Mouse (Mus musculus): Measurements from ENCODE around the gene Mmp9. TPM values are rescaled to one million over a fixed set of nuclear protein-coding genes. Genes with fewer than 3 reads are reported as not detected.

Mmp9 gene
- polyA plus RNA-seq, 1 experiment from 2014 or later = 17.2 TPM

GRCm38 (mm10) chr2:165001958-165002357 lies 61.4 kb downstream of the Mmp9 start:
- peaks cover 35% of the 10 kb centered on the region for H3K36me3 ChIP-seq (replicated peaks; ENCODE audit: insufficient read depth, low read length)
- H3K27me3 ChIP-seq (ENCODE audit: insufficient read depth, low read length) = peaks cover 19% of the 10 kb centered on the region
- no peaks in the 10 kb centered on the region for H3K9me3 ChIP-seq (ENCODE audit: low read length)
- H3K4me2 ChIP-seq (ENCODE audit: low read depth, low read length) = no peak overlapping the region
- peaks cover 11% of the 10 kb centered on the region for H3K4me1 ChIP-seq (ENCODE audit: insufficient read depth)
- DNase-seq (no peak), ATAC-seq (no peak)
- no peak overlapping the region for H3K9ac ChIP-seq (replicated peaks)
- no peak for TF ChIP-seq EP300 (IDR thresholded peaks at IDR 0.05; ENCODE audit: low read depth)
- no peak for TF ChIP-seq CTCF (IDR thresholded peaks at IDR 0.05; ENCODE audit: low read depth)
- 94% methylated on average over 13 of the region's 13 CpGs for WGBS (ENCODE audit: insufficient replicate concordance)
- no peak overlapping the region for H3K4me3 ChIP-seq (ENCODE audit: low read depth, low read length)
- H3K27ac ChIP-seq (ENCODE audit: low read depth) = no peak overlapping the region

DNA sequence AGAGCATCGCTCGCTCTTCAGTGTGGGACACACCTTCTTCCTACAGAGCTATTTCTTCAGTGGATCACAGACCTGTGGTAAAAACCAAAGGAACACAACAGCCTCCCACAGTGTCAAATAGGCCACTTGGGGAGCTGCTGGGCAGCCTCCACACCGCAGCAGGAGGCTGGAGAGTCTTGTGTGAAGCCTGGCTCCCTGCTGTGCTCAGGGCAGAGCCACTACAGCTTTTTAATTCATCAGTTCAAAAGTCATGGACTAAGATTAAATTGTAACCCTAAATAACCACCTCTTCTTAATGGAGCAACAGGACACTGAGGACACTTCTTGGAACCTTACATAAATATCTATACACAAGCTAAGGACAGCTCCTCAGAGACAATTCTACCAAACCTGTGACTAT lies 62.5 kb downstream of the Mmp9 start:
- Histone ChIP-seq H3K27ac (ENCODE audit: low read depth) (no peak overlapping the region), H3K4me2 (ENCODE audit: low read depth, low read length) (no peak overlapping the region), H3K27me3 (ENCODE audit: insufficient read depth, low read length) (peaks cover 8% of the 10 kb centered on the region; the same call in 1 of the 2 replicates), H3K4me1 (ENCODE audit: insufficient read depth) (peaks cover 11% of the 10 kb centered on the region), H3K9ac (replicated peaks) (no peak overlapping the region), H3K4me3 (ENCODE audit: low read depth, low read length) (no peak overlapping the region), H3K36me3 (replicated peaks; ENCODE audit: insufficient read depth, low read length) (peaks cover 42% of the 10 kb centered on the region), H3K9me3 (ENCODE audit: low read length) (no peaks in the 10 kb centered on the region)
- no peak for DNase-seq
- no peak for ATAC-seq
- WGBS (ENCODE audit: insufficient replicate concordance) = 92% methylated on average over 3 of the region's 3 CpGs
- TF ChIP-seq CTCF (IDR thresholded peaks at IDR 0.05; ENCODE audit: low read depth) (no peak), EP300 (IDR thresholded peaks at IDR 0.05; ENCODE audit: low read depth) (no peak)

- 85% methylated on average over 10 of the region's 10 CpGs for WGBS (ENCODE audit: insufficient replicate concordance)
- no peak for TF ChIP-seq CTCF (IDR thresholded peaks at IDR 0.05; ENCODE audit: low read depth)
- TF ChIP-seq EP300 (IDR thresholded peaks at IDR 0.05; ENCODE audit: low read depth) = no peak
- no peak overlapping the region for H3K27ac ChIP-seq (ENCODE audit: low read depth)
- H3K4me1 ChIP-seq (ENCODE audit: insufficient read depth) = peaks cover 8% of the 10 kb centered on the region
- DNase-seq = no peak
- H3K4me2 ChIP-seq (ENCODE audit: low read depth, low read length) = no peak overlapping the region
- H3K9me3 ChIP-seq (ENCODE audit: low read length) = no peaks in the 10 kb centered on the region
- H3K9ac ChIP-seq (replicated peaks) = no peak overlapping the region
- peaks cover 52% of the 10 kb centered on the region for H3K36me3 ChIP-seq (replicated peaks; ENCODE audit: insufficient read depth, low read length)
- no peaks in the 10 kb centered on the region for H3K27me3 ChIP-seq (ENCODE audit: insufficient read depth, low read length)
- no peak overlapping the region for H3K4me3 ChIP-seq (ENCODE audit: low read depth, low read length)
- no peak for ATAC-seq
These were observed 63.7 kb downstream of the Mmp9 start for GRCm38 (mm10) chr2:165004237-165004636.

Other genes with a start within 250 kb of the Mmp9 start
- not detected in 2 replicates for gene Spint4, start 242.3 kb upstream of the Mmp9 start, polyA plus RNA-seq (2015; fragmentation: Nextera tagmentation; extraction: Ambion mirVana)
- gene Spint5, start 225.5 kb upstream of the Mmp9 start, polyA plus RNA-seq (2015; fragmentation: Nextera tagmentation; extraction: Ambion mirVana) = not detected in 2 replicates
- 2.0 and 2.5 TPM in 2 replicates for gene Wfdc3, start 194.8 kb upstream of the Mmp9 start, polyA plus RNA-seq (2015; fragmentation: Nextera tagmentation; extraction: Ambion mirVana)
- 33.7 and 34.2 TPM in 2 replicates for gene Dnttip1, start 194.8 kb upstream of the Mmp9 start, polyA plus RNA-seq (2015; fragmentation: Nextera tagmentation; extraction: Ambion mirVana)
- gene Ube2c, start 170.9 kb upstream of the Mmp9 start, polyA plus RNA-seq (2015; fragmentation: Nextera tagmentation; extraction: Ambion mirVana) = 243 and 277 TPM in 2 replicates
- 6.5 and 127 TPM in 2 replicates for gene Tnnc2, start 160.8 kb upstream of the Mmp9 start, polyA plus RNA-seq (2015; fragmentation: Nextera tagmentation; extraction: Ambion mirVana)
- gene Snx21, start 155.0 kb upstream of the Mmp9 start, polyA plus RNA-seq (2015; fragmentation: Nextera tagmentation; extraction: Ambion mirVana) = 6.1 and 7.4 TPM in 2 replicates
- gene Acot8, start 135.9 kb upstream of the Mmp9 start, polyA plus RNA-seq (2015; fragmentation: Nextera tagmentation; extraction: Ambion mirVana) = 23.1 and 25.0 TPM in 2 replicates
- 2.0 and 2.2 TPM in 2 replicates for gene Zswim3, start 135.7 kb upstream of the Mmp9 start, polyA plus RNA-seq (2015; fragmentation: Nextera tagmentation; extraction: Ambion mirVana)
- gene Zswim1, start 118.1 kb upstream of the Mmp9 start, polyA plus RNA-seq (2015; fragmentation: Nextera tagmentation; extraction: Ambion mirVana) = 3.1 TPM in 2 replicates
- not detected in 2 replicates for gene Spata25, start 112.2 kb upstream of the Mmp9 start, polyA plus RNA-seq (2015; fragmentation: Nextera tagmentation; extraction: Ambion mirVana)
- gene Ctsa, start 107.9 kb upstream of the Mmp9 start, polyA plus RNA-seq (2015; fragmentation: Nextera tagmentation; extraction: Ambion mirVana) = 101 and 109 TPM in 2 replicates
- 2.5 and 3.1 TPM in 2 replicates for gene Neurl2, start 107.3 kb upstream of the Mmp9 start, polyA plus RNA-seq (2015; fragmentation: Nextera tagmentation; extraction: Ambion mirVana)
- gene Pltp, start 83.1 kb upstream of the Mmp9 start, polyA plus RNA-seq (2015; fragmentation: Nextera tagmentation; extraction: Ambion mirVana) = 33.4 and 35.3 TPM in 2 replicates
- gene Pcif1, start 61.5 kb upstream of the Mmp9 start, polyA plus RNA-seq (2015; fragmentation: Nextera tagmentation; extraction: Ambion mirVana) = 38.4 and 38.6 TPM in 2 replicates
- gene Zfp335, start 29.0 kb upstream of the Mmp9 start, polyA plus RNA-seq (2015; fragmentation: Nextera tagmentation; extraction: Ambion mirVana) = 2.1 and 2.5 TPM in 2 replicates
- 0.39 and 0.60 TPM in 2 replicates for gene Slc12a5, start 20.0 kb downstream of the Mmp9 start, polyA plus RNA-seq (2015; fragmentation: Nextera tagmentation; extraction: Ambion mirVana)
- 7.5 and 8.1 TPM in 2 replicates for gene Ncoa5, start 94.1 kb downstream of the Mmp9 start, polyA plus RNA-seq (2015; fragmentation: Nextera tagmentation; extraction: Ambion mirVana)
- gene Cd40, start 114.8 kb downstream of the Mmp9 start, polyA plus RNA-seq (2015; fragmentation: Nextera tagmentation; extraction: Ambion mirVana) = 3.6 and 4.5 TPM in 2 replicates
- not detected in 2 replicates for gene 1700025C18Rik, start 150.0 kb downstream of the Mmp9 start, polyA plus RNA-seq (2015; fragmentation: Nextera tagmentation; extraction: Ambion mirVana)